ENCODE assay signal across 8 mouse cellular contexts in genomic region chr12:32380457-32380856, GRCm38 (mm10). TPM values are rescaled to one million over a fixed set of nuclear protein-coding genes. Genes with fewer than 3 reads are reported as not detected.
DNase-seq lines count a peak whose midpoint lies in the region; ATAC-seq and TF ChIP-seq lines count a peak whose summit lies in the region.

No protein-coding gene starts in this region.

- no peak for ATAC-seq in liver, embryonic 11.5 days (replicated peaks; ENCODE audit: low FRiP score)
- no peak for ATAC-seq in embryonic facial prominence, embryonic 13.5 days (ENCODE audit: insufficient number of reproducible peaks, insufficient read depth, low FRiP score, low TSS enrichment, low read depth)
- ATAC-seq in intestine, embryonic 16.5 days = no peak
- no peak for ATAC-seq in neural tube, embryonic 12.5 days (ENCODE audit: low FRiP score, low read depth)

- H3K4me2 ChIP-seq in liver, embryonic 11.5 days = peak overlapping the region; percentile 77
- H3K4me2 ChIP-seq in embryonic facial prominence, embryonic 13.5 days = peak overlapping the region; percentile 77
- H3K4me2 ChIP-seq in intestine, embryonic 16.5 days (ENCODE audit: low read depth, low read length) = peak overlapping the region; percentile 65
- peak overlapping the region; percentile 77 for H3K4me2 ChIP-seq in neural tube, embryonic 12.5 days (replicated peaks)

- peak overlapping the region; percentile 90 for H3K4me3 ChIP-seq in liver, embryonic 11.5 days (ENCODE audit: low read depth, low read length)
- H3K4me3 ChIP-seq in embryonic facial prominence, embryonic 13.5 days = peak overlapping the region; percentile 86
- peak overlapping the region; percentile 45 for H3K4me3 ChIP-seq in intestine, embryonic 16.5 days (ENCODE audit: low read length)
- peak overlapping the region; percentile 25 for H3K4me3 ChIP-seq in neural tube, embryonic 12.5 days
- no peak overlapping the region for H3K4me3 ChIP-seq in thymus, adult 2 months (ENCODE audit: control insufficient read depth, insufficient read depth, low read length)

- no peak for TF ChIP-seq POLR2A in thymus, adult 2 months (IDR thresholded peaks at IDR 0.05; ENCODE audit: control insufficient read depth, extremely low read depth, insufficient read depth, low read length, poor library complexity)

- 0 out of 2 replicates have a peak overlapping the region, but pooled peaks have one; percentile 42 for H3K9ac ChIP-seq in liver, embryonic 11.5 days (ENCODE audit: low read depth, low read length)
- H3K9ac ChIP-seq in embryonic facial prominence, embryonic 13.5 days = no peak overlapping the region
- no peak overlapping the region for H3K9ac ChIP-seq in intestine, embryonic 16.5 days (ENCODE audit: low read depth, low read length)
- H3K9ac ChIP-seq in neural tube, embryonic 12.5 days = no peak overlapping the region

- WGBS in liver, embryonic 11.5 days = 59% methylated on average over 3 of the region's 3 CpGs
- WGBS in embryonic facial prominence, embryonic 13.5 days = 58% methylated on average over 3 of the region's 3 CpGs
- 69% methylated on average over 3 of the region's 3 CpGs for WGBS in intestine, embryonic 16.5 days
- 70% methylated on average over 3 of the region's 3 CpGs for WGBS in neural tube, embryonic 12.5 days
- WGBS in thymus, adult 2 months = 93% methylated on average over 3 of the region's 3 CpGs

- H3K36me3 ChIP-seq in liver, embryonic 11.5 days (ENCODE audit: control insufficient read depth, insufficient read depth, low read length) = no peaks in the 10 kb centered on the region
- peaks cover 4% of the 10 kb centered on the region; the same call in 1 of the 2 replicates for H3K36me3 ChIP-seq in embryonic facial prominence, embryonic 13.5 days
- no peaks in the 10 kb centered on the region for H3K36me3 ChIP-seq in intestine, embryonic 16.5 days (ENCODE audit: control insufficient read depth, insufficient read depth, low read length)
- H3K36me3 ChIP-seq in neural tube, embryonic 12.5 days = no peaks in the 10 kb centered on the region
- H3K36me3 ChIP-seq in thymus, adult 2 months (ENCODE audit: control insufficient read depth, insufficient read depth, low read length) = no peaks in the 10 kb centered on the region

- H3K4me1 ChIP-seq in liver, embryonic 11.5 days (replicated peaks; ENCODE audit: control insufficient read depth, insufficient read depth, low read length) = 0 out of 2 replicates have a peak, but pooled peaks cover 5% of the 10 kb centered on the region
- peaks cover 21% of the 10 kb centered on the region for H3K4me1 ChIP-seq in embryonic facial prominence, embryonic 13.5 days
- peaks cover 4% of the 10 kb centered on the region for H3K4me1 ChIP-seq in intestine, embryonic 16.5 days (ENCODE audit: control insufficient read depth, insufficient read depth, low read length)
- H3K4me1 ChIP-seq in neural tube, embryonic 12.5 days = peaks cover 17% of the 10 kb centered on the region
- H3K4me1 ChIP-seq in thymus, adult 2 months (replicated peaks; ENCODE audit: control insufficient read depth, insufficient read depth, low read length) = peaks cover 5% of the 10 kb centered on the region

- no peak overlapping the region for H3K27ac ChIP-seq in liver, embryonic 11.5 days (ENCODE audit: low read depth, low read length)
- no peak overlapping the region for H3K27ac ChIP-seq in embryonic facial prominence, embryonic 13.5 days
- H3K27ac ChIP-seq in intestine, embryonic 16.5 days (ENCODE audit: low read length) = no peak overlapping the region
- no peak overlapping the region for H3K27ac ChIP-seq in neural tube, embryonic 12.5 days
- no peak overlapping the region for H3K27ac ChIP-seq in thymus, adult 2 months (ENCODE audit: control insufficient read depth, insufficient read depth, low read length)

- H3K27me3 ChIP-seq in liver, embryonic 11.5 days (replicated peaks; ENCODE audit: control insufficient read depth, insufficient read depth, low read length) = no peaks in the 10 kb centered on the region
- no peaks in the 10 kb centered on the region for H3K27me3 ChIP-seq in embryonic facial prominence, embryonic 13.5 days
- no peaks in the 10 kb centered on the region for H3K27me3 ChIP-seq in intestine, embryonic 16.5 days (replicated peaks; ENCODE audit: control insufficient read depth, insufficient read depth, low read length)
- H3K27me3 ChIP-seq in neural tube, embryonic 12.5 days (replicated peaks) = no peaks in the 10 kb centered on the region
- no peaks in the 10 kb centered on the region for H3K27me3 ChIP-seq in thymus, adult 2 months (ENCODE audit: control insufficient read depth, insufficient read depth, low read length)

- no peaks in the 10 kb centered on the region for H3K9me3 ChIP-seq in liver, embryonic 11.5 days (ENCODE audit: control insufficient read depth, low read length)
- H3K9me3 ChIP-seq in embryonic facial prominence, embryonic 13.5 days = no peaks in the 10 kb centered on the region
- H3K9me3 ChIP-seq in intestine, embryonic 16.5 days (ENCODE audit: control insufficient read depth, low read length) = no peaks in the 10 kb centered on the region
- H3K9me3 ChIP-seq in neural tube, embryonic 12.5 days = no peaks in the 10 kb centered on the region

- DNase-seq in liver, embryonic 11.5 days (ENCODE audit: low spot score) = no peak
- DNase-seq in liver = no peak
- no peak for DNase-seq in cerebellum, adult 8-10 months
- DNase-seq in thymus, adult 2 months = no peak
- DNase-seq in testis, postnatal 14 days (ENCODE audit: low spot score) = no peak

- no peak for TF ChIP-seq CTCF in thymus, adult 2 months (IDR thresholded peaks at IDR 0.05; ENCODE audit: borderline replicate concordance, control insufficient read depth, extremely low read depth, insufficient read depth, low read length, poor library complexity)

RNA-seq across cellular contexts. Expression of gene Ccdc71l, which starts 2.0 kb away (rescaled TPM):
- 5.5 and 5.8 TPM in 2 replicates for polyA plus RNA-seq in liver, embryonic 11.5 days (2014; fragmentation: Nextera tagmentation; extraction: Ambion mirVana)
- 3.3 and 3.9 TPM in 2 replicates for polyA plus RNA-seq in embryonic facial prominence, embryonic 13.5 days (2015; fragmentation: Nextera tagmentation; extraction: Ambion mirVana)
- polyA plus RNA-seq in intestine, embryonic 16.5 days (2015; fragmentation: Nextera tagmentation; extraction: Ambion mirVana) = 2.1 and 2.2 TPM in 2 replicates
- 7.0 and 8.2 TPM in 2 replicates for polyA plus RNA-seq in neural tube, embryonic 12.5 days (2016; fragmentation: Nextera tagmentation; extraction: Ambion mirVana)
- polyA plus RNA-seq in thymus, adult 2 months (2012; rRNA removed) = 21.3 and 33.6 TPM in 2 replicates
